Mouse (Mus musculus) megakaryocyte, adult 5-6 weeks (primary cell): Measurements from ENCODE around the gene Uri1. TPM values are rescaled to one million over a fixed set of nuclear protein-coding genes. Genes with fewer than 3 reads are reported as not detected.

Source experiments
- ATAC-seq: 2 replicates; pipeline ENCODE4 v1.8.0; 2016; ENCODE audit warnings: mild to moderate bottlenecking, inconsistent platforms; ENCODE audit not compliant: poor library complexity, severe bottlenecking
- total RNA-seq, 2 experiments: library from RNA; stranded (forward) in 1 of 2; stranded (reverse) in 1 of 2; fragments of 153-499, 151-499 nt in 1 of 2; fragments of 221-1000, 200-1000 nt in 1 of 2; gene quantifications; 2 replicates each; pipeline versions ENCODE4 v1.2.3 to v1.2.4; 2015 to 2017

Gene Uri1
- total RNA-seq, 2 experiments from 2014 or later: 26.7 to 30.8 TPM

GRCm38 (mm10) chr7:37922999-37923398 lies 100.4 kb downstream of the Uri1 start:
- no peak for ATAC-seq

DNA sequence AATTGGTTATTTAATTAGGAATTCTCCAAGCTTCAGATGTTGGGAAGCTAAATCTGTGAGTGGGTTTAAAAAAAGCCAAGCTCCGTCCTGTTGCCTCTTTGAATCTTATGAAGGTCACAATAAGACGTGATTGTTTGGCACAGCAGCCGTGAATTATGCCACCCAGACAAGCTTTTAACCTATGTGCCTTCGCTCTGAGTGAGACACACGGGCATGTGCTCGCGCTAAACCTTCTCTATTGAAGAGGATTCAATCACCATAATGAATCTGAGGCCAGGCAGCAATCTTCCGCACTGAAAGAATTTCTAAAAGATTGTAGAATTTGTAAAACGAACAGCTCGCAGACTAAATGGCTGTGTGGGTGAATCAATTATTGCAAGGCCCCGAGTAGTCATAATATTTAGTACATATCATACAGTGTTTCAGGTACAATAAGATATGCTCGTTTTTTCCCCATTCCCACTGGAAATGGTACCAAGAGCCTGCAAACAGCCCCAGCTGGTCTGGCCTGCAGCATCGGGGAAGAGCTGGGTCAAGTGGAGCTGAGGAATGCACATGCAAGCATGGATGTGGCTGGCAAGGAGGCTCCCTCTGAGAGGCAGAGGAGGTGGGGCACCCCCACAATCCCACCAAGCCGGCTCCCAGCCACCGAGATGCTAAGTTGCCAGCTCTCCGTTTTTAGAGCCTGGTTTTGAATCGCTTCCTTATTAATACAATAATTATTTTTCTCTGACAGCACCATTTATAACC lies 101.5 kb downstream of the Uri1 start:
- ATAC-seq: no peak

GRCm38 (mm10) chr7:37918926-37919325 lies 104.4 kb downstream of the Uri1 start:
- ATAC-seq: no peak

DNA sequence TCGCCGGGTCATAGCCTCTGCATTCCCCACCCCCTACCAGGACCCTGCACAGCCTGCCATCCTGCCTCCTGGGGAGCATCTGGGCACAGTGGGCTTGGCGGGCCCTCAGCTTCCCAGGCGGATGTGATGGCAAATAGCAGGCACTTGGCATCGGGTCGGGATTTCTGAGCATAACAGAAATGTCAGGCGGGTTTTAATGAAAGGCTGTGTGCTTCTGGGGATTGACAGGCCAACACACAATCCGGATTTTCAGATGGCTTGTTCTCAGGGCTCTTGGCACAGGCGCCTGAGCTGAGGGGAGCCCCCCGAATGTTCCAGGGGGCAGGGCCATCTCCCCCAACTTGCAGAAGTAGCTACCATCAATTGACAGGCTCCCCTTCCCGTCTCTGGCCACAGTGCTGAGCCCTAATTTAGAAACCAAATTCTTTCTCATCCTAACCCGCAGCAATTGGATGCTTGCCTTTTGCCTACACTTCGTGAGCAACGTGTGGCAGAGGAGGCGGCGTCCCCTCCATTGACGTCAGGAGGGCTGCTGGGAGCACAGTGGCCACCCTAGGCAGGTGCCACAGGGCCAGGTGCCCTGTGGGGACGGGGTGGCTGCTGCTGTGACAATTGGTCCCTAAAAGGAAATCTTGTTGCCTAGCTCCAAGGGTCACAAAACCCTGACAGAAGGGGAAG lies 106.5 kb downstream of the Uri1 start:
- no peak for ATAC-seq

DNA sequence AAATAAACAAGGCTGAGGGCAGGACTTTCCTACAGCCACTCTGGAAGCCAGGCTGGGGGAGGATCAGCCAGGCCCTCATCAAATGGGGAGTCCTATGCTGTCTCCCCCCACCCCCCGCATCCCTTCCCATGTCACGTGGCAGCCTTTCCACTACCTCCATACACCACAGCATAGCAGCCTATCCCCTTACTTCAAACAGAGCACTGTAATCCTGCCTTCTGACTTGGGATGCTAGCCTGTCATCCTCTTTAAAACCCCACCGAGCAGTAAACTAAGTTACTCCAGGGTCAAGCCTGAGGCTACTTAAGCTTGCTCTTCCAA lies 111.6 kb downstream of the Uri1 start:
- ATAC-seq: no peak

- ATAC-seq: no peak
Measured at GRCm38 (mm10) chr7:37911114-37911801, 112.1 kb downstream of the Uri1 start.

DNA sequence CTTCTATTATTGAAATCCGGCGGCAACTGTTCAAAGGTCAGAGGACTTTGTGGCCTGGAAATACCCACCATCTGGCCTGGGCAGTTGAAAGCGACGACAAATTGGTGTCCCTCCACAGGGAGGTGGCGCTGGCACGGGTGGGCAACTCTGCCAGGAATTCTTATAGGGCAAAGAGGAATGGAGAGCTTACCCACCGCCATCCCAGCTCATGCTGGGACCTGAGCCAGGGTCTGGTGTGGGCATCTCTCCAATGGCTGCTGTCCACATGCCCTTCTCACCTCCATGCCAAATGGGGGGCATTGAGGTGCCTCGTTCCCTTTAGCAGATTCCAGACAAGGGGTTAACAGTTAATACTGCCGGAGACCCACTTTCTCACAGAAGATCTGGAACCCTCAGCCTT lies 113.2 kb downstream of the Uri1 start:
- ATAC-seq: no peak

Other genes starting within 250 kb of the Uri1 start
- gene Zfp536, start 249.9 kb downstream of the Uri1 start, total RNA-seq (2015): 0.13 TPM in 1 of 2 replicates, not detected in the other
- gene Zfp536, start 249.9 kb downstream of the Uri1 start, total RNA-seq (2017): 0.33 TPM in 1 of 2 replicates, not detected in the other
- 22.8 and 23.6 TPM in 2 replicates for gene Ccne1, start 84.0 kb upstream of the Uri1 start, total RNA-seq (2015)
- gene Ccne1, start 84.0 kb upstream of the Uri1 start, total RNA-seq (2017): 33.4 and 37.7 TPM in 2 replicates
- 25.9 and 34.5 TPM in 2 replicates for gene 1600014C10Rik, start 159.7 kb upstream of the Uri1 start, total RNA-seq (2015)
- gene 1600014C10Rik, start 159.7 kb upstream of the Uri1 start, total RNA-seq (2017): 39.5 and 40.5 TPM in 2 replicates
- gene Plekhf1, start 204.5 kb upstream of the Uri1 start, total RNA-seq (2015): 0.43 and 0.74 TPM in 2 replicates
- 1.0 and 1.3 TPM in 2 replicates for gene Plekhf1, start 204.5 kb upstream of the Uri1 start, total RNA-seq (2017)
- gene Pop4, start 247.9 kb upstream of the Uri1 start, total RNA-seq (2015): 31.6 and 33.7 TPM in 2 replicates
- gene Pop4, start 247.9 kb upstream of the Uri1 start, total RNA-seq (2017): 31.1 and 33.6 TPM in 2 replicates